In genomic region chr7:25246079-25246758, GRCm38 (mm10) we compare ENCODE assay signal across 8 mouse cellular contexts. TPM values are rescaled to one million over a fixed set of nuclear protein-coding genes. Genes with fewer than 3 reads are reported as not detected.
A peak's percentile ranks its signal among the peaks of the same experiment; 100 is the strongest.
DNase-seq lines count a peak whose midpoint lies in the region; ATAC-seq and TF ChIP-seq lines count a peak whose summit lies in the region.

No protein-coding gene starts in this region.

- H3K9ac ChIP-seq in heart, adult 2 months (ENCODE audit: low read depth, low read length): peak overlapping the region; percentile 64
- peak overlapping the region; percentile 47 for H3K9ac ChIP-seq in heart, embryonic 15.5 days
- peak overlapping the region; percentile 89 for H3K9ac ChIP-seq in stomach, embryonic 16.5 days (ENCODE audit: low read length)

- H3K4me2 ChIP-seq in heart, embryonic 15.5 days: peak overlapping the region; percentile 94
- peak overlapping the region; percentile 93 for H3K4me2 ChIP-seq in stomach, embryonic 16.5 days (ENCODE audit: low read depth, low read length)

- peak overlapping the region; percentile 98 for H3K27ac ChIP-seq in heart, adult 2 months
- peak overlapping the region; percentile 96 for H3K27ac ChIP-seq in heart, embryonic 15.5 days
- peak overlapping the region; percentile 99 for H3K27ac ChIP-seq in stomach, embryonic 16.5 days (ENCODE audit: low read length)

- WGBS in heart, adult 2 months: 20% methylated on average over 20 of the region's 20 CpGs
- WGBS in heart, embryonic 15.5 days: 32% methylated on average over 20 of the region's 20 CpGs
- WGBS in lung, adult 2 months: 28% methylated on average over 20 of the region's 20 CpGs
- WGBS in stomach, embryonic 16.5 days: 43% methylated on average over 20 of the region's 20 CpGs

- TF ChIP-seq CTCF in heart, adult 2 months (IDR thresholded peaks at IDR 0.05): no peak
- TF ChIP-seq CTCF in lung, adult 2 months (IDR thresholded peaks at IDR 0.05; ENCODE audit: insufficient read depth, low read length): no peak

- no peaks in the 10 kb centered on the region for H3K9me3 ChIP-seq in heart, embryonic 15.5 days (replicated peaks)
- no peaks in the 10 kb centered on the region for H3K9me3 ChIP-seq in stomach, embryonic 16.5 days (replicated peaks; ENCODE audit: control insufficient read depth, low read length)

- no peak for ATAC-seq in heart, embryonic 15.5 days (replicated peaks; ENCODE audit: insufficient number of reproducible peaks, insufficient read depth, low FRiP score, low read depth)
- no peak for ATAC-seq in stomach, embryonic 16.5 days (ENCODE audit: insufficient read depth, low FRiP score)

- TF ChIP-seq POLR2A in heart, adult 2 months (IDR thresholded peaks at IDR 0.05; ENCODE audit: insufficient read depth, low read depth, low read length): no peak
- TF ChIP-seq POLR2A in lung, adult 2 months (IDR thresholded peaks at IDR 0.05; ENCODE audit: borderline replicate concordance, extremely low read depth, low read depth, low read length): no peak

- peak overlapping the region; percentile 13; the same call in 1 of the 2 replicates for H3K4me3 ChIP-seq in heart, adult 2 months
- H3K4me3 ChIP-seq in heart, embryonic 15.5 days: peak overlapping the region; percentile 69
- no peak overlapping the region for H3K4me3 ChIP-seq in lung, adult 2 months (replicated peaks; ENCODE audit: extremely low read depth, low read depth, low read length)
- peak overlapping the region; percentile 75 for H3K4me3 ChIP-seq in stomach, embryonic 16.5 days (replicated peaks; ENCODE audit: low read length)

- intact Hi-C loops in heart, adult 2 months (cut with DNase I): loop anchor here (5.0 kb wide), 2 partner anchors 131 to 151 kb away; partner anchors contain the start of gene Lipe

- H3K79me2 ChIP-seq in heart, adult 2 months (replicated peaks; ENCODE audit: control insufficient read depth, insufficient read depth, low read length): peaks cover 7% of the 10 kb centered on the region; the same call in 1 of the 2 replicates

- H3K4me1 ChIP-seq in heart, adult 2 months (ENCODE audit: control insufficient read depth, insufficient read depth, low read length): peaks cover 12% of the 10 kb centered on the region
- peaks cover 61% of the 10 kb centered on the region for H3K4me1 ChIP-seq in heart, embryonic 15.5 days (replicated peaks)
- H3K4me1 ChIP-seq in lung, adult 2 months (ENCODE audit: control insufficient read depth, insufficient read depth, low read length): peaks cover 16% of the 10 kb centered on the region
- H3K4me1 ChIP-seq in stomach, embryonic 16.5 days (ENCODE audit: control insufficient read depth, insufficient read depth, low read length): peaks cover 34% of the 10 kb centered on the region

- no peaks in the 10 kb centered on the region; the same call in 1 of the 2 replicates for H3K36me3 ChIP-seq in heart, adult 2 months (ENCODE audit: control insufficient read depth, insufficient read depth, low read length)
- H3K36me3 ChIP-seq in heart, embryonic 15.5 days: peaks cover 31% of the 10 kb centered on the region
- peaks cover 14% of the 10 kb centered on the region; the same call in 1 of the 2 replicates for H3K36me3 ChIP-seq in stomach, embryonic 16.5 days (ENCODE audit: control insufficient read depth, insufficient read depth, low read length)

- H3K27me3 ChIP-seq in heart, adult 2 months (ENCODE audit: control insufficient read depth, insufficient read depth, low read length): no peaks in the 10 kb centered on the region
- H3K27me3 ChIP-seq in heart, embryonic 15.5 days: no peaks in the 10 kb centered on the region
- H3K27me3 ChIP-seq in stomach, embryonic 16.5 days (ENCODE audit: control insufficient read depth, insufficient read depth, low read length): no peaks in the 10 kb centered on the region

- no peak for TF ChIP-seq EP300 in heart, adult 2 months (IDR thresholded peaks at IDR 0.05; ENCODE audit: insufficient read depth, low read depth, low read length)

- DNase-seq in heart, adult 2 months: peak; percentile 67 to 78
- DNase-seq in heart, adult 8-10 months (ENCODE audit: low spot score): no peak
- DNase-seq in cerebellum, adult 9-11 months: peak; percentile 65
- peak; percentile 69 to 79 for DNase-seq in kidney, postnatal 36 days
- peak; percentile 63 for DNase-seq in lung, adult 2 months
- no peak for DNase-seq in spleen, postnatal 10 days (ENCODE audit: low spot score in 2 of 2)

RNA-seq across cellular contexts. Expression of gene Erf, which starts 4.3 kb away (rescaled TPM):
- total RNA-seq in heart, adult 2 months (2021): 10 to 100 TPM; 16.5 to 21.2 TPM
- 11.9 and 17.1 TPM in 2 replicates for polyA plus RNA-seq in heart, adult 2 months (2012; rRNA removed)
- total RNA-seq in heart, adult 8-10 months (2022): 10 to 100 TPM; 17.2 to 22.5 (median 21.2) TPM
- polyA plus RNA-seq in heart, embryonic 15.5 days (2015; fragmentation: Nextera tagmentation; extraction: Ambion mirVana): 12.1 and 13.2 TPM in 2 replicates
- 41.1 and 51.4 TPM in 2 replicates for polyA plus RNA-seq in lung, adult 2 months (2012; rRNA removed)
- polyA plus RNA-seq in stomach, embryonic 16.5 days (2015; fragmentation: Nextera tagmentation; extraction: Ambion mirVana): 6.9 and 11.0 TPM in 2 replicates

RNA-seq across cellular contexts. Expression of gene Gsk3a, which starts 8.6 kb away (rescaled TPM):
- 10 to 100 TPM; 61.7 to 69.4 TPM for total RNA-seq in heart, adult 2 months (2021)
- 105 and 123 TPM in 2 replicates for polyA plus RNA-seq in heart, adult 2 months (2012; rRNA removed)
- total RNA-seq in heart, adult 8-10 months (2022): 10 to 100 TPM; 66.1 to 71.3 (median 68.3) TPM
- 6.6 and 9.8 TPM in 2 replicates for polyA plus RNA-seq in heart, embryonic 15.5 days (2015; fragmentation: Nextera tagmentation; extraction: Ambion mirVana)
- polyA plus RNA-seq in lung, adult 2 months (2012; rRNA removed): 104 and 116 TPM in 2 replicates
- 5.7 and 6.3 TPM in 2 replicates for polyA plus RNA-seq in stomach, embryonic 16.5 days (2015; fragmentation: Nextera tagmentation; extraction: Ambion mirVana)

RNA-seq across cellular contexts. Expression of gene Cic, which starts 21.3 kb away (rescaled TPM):
- total RNA-seq in heart, adult 2 months (2021): 10 to 100 TPM; 62.8 to 62.9 TPM
- 37.7 and 41.6 TPM in 2 replicates for polyA plus RNA-seq in heart, adult 2 months (2012; rRNA removed)
- total RNA-seq in heart, adult 8-10 months (2022): 10 to 100 TPM; 52.0 to 71.5 (median 59.6) TPM
- polyA plus RNA-seq in heart, embryonic 15.5 days (2015; fragmentation: Nextera tagmentation; extraction: Ambion mirVana): 22.9 and 27.4 TPM in 2 replicates
- polyA plus RNA-seq in lung, adult 2 months (2012; rRNA removed): 96.1 and 107 TPM in 2 replicates
- 26.7 and 27.4 TPM in 2 replicates for polyA plus RNA-seq in stomach, embryonic 16.5 days (2015; fragmentation: Nextera tagmentation; extraction: Ambion mirVana)

RNA-seq across cellular contexts. Expression of gene Zfp526, which starts 25.0 kb away (rescaled TPM):
- 1 to 10 TPM; 7.4 to 9.6 TPM for total RNA-seq in heart, adult 2 months (2021)
- polyA plus RNA-seq in heart, adult 2 months (2012; rRNA removed): 6.9 and 8.1 TPM in 2 replicates
- 10 to 100 TPM in 2 of 4 experiments, 1 to 10 TPM in 2; 9.0 to 12.3 (median 9.9) TPM for total RNA-seq in heart, adult 8-10 months (2022)
- polyA plus RNA-seq in heart, embryonic 15.5 days (2015; fragmentation: Nextera tagmentation; extraction: Ambion mirVana): 1.7 and 2.9 TPM in 2 replicates
- 18.0 and 18.4 TPM in 2 replicates for polyA plus RNA-seq in lung, adult 2 months (2012; rRNA removed)
- 2.5 and 2.9 TPM in 2 replicates for polyA plus RNA-seq in stomach, embryonic 16.5 days (2015; fragmentation: Nextera tagmentation; extraction: Ambion mirVana)

RNA-seq across cellular contexts. Expression of gene Dedd2, which starts 25.8 kb away (rescaled TPM):
- 10 to 100 TPM; 14.3 to 18.4 TPM for total RNA-seq in heart, adult 2 months (2021)
- polyA plus RNA-seq in heart, adult 2 months (2012; rRNA removed): 18.7 and 21.7 TPM in 2 replicates
- total RNA-seq in heart, adult 8-10 months (2022): 10 to 100 TPM; 14.0 to 23.0 (median 17.2) TPM
- polyA plus RNA-seq in heart, embryonic 15.5 days (2015; fragmentation: Nextera tagmentation; extraction: Ambion mirVana): 6.6 and 9.5 TPM in 2 replicates
- 37.6 and 42.4 TPM in 2 replicates for polyA plus RNA-seq in lung, adult 2 months (2012; rRNA removed)
- 9.1 and 9.7 TPM in 2 replicates for polyA plus RNA-seq in stomach, embryonic 16.5 days (2015; fragmentation: Nextera tagmentation; extraction: Ambion mirVana)

Comparison
In these comparisons a context has a peak if more than half of its experiments do, and no peak if none do; other contexts are left out.
1. DNase-seq: peak in heart, adult 2 months (2 of 2), cerebellum, adult 9-11 months (single experiment), kidney, postnatal 36 days (2 of 2) and lung, adult 2 months (single experiment); none in heart, adult 8-10 months (single experiment) and spleen, postnatal 10 days (0 of 2).
2. Peak in every context shown above with its lines, with median percentiles within 50 percentile points of each other: H3K27ac ChIP-seq and H3K9ac ChIP-seq.